Mouse (Mus musculus) gastrocnemius, adult 18-20 months (tissue): ENCODE results near the gene Pde4c. TPM values are rescaled to one million over a fixed set of nuclear protein-coding genes. Genes with fewer than 3 reads are reported as not detected.

Experiments
- DNase-seq: peaks from one replicate; pipeline ENCODE4 v3.0.0; 2021; ENCODE audit warnings: low spot score
- total RNA-seq, 2 experiments: library from RNA; stranded (reverse); gene quantifications; 2 replicates each; pipeline ENCODE4 v1.2.3; 2021

Pde4c gene
- total RNA-seq, 2 experiments from 2014 or later = 1.3 to 1.6 TPM

GRCm38 (mm10) chr8:70720739-70721138 is 2.8 kb upstream of the Pde4c start:
- peak; percentile 85 for DNase-seq

GRCm38 (mm10) chr8:70721601-70722000 is 1.9 kb upstream of the Pde4c start:
- no peak for DNase-seq

GRCm38 (mm10) chr8:70724216-70724615 is 696 bp downstream of the Pde4c start:
- no peak for DNase-seq

GRCm38 (mm10) chr8:70725792-70726447 is 2.4 kb downstream of the Pde4c start:
- DNase-seq = no peak

GRCm38 (mm10) chr8:70726721-70727120 is 3.2 kb downstream of the Pde4c start:
- DNase-seq = no peak

GRCm38 (mm10) chr8:70729808-70730475 is 6.4 kb downstream of the Pde4c start:
- no peak for DNase-seq

- DNase-seq = no peak
Measured at GRCm38 (mm10) chr8:70730956-70731355, 7.4 kb downstream of the Pde4c start.

GRCm38 (mm10) chr8:70737705-70738104 is 14.2 kb downstream of the Pde4c start:
- no peak for DNase-seq

- DNase-seq = no peak
Measured at GRCm38 (mm10) chr8:70738211-70738610, 14.7 kb downstream of the Pde4c start.

- DNase-seq = no peak
Measured at GRCm38 (mm10) chr8:70741661-70742060, 18.1 kb downstream of the Pde4c start.

GRCm38 (mm10) chr8:70742176-70742575 is 18.7 kb downstream of the Pde4c start:
- DNase-seq = no peak

GRCm38 (mm10) chr8:70742981-70743655 is 19.6 kb downstream of the Pde4c start:
- no peak for DNase-seq

- DNase-seq = peak; percentile 84
Measured at GRCm38 (mm10) chr8:70743656-70744590, 20.4 kb downstream of the Pde4c start.

GRCm38 (mm10) chr8:70744806-70745205 is 21.3 kb downstream of the Pde4c start:
- no peak for DNase-seq

GRCm38 (mm10) chr8:70745691-70746220 is 22.2 kb downstream of the Pde4c start:
- DNase-seq = no peak

GRCm38 (mm10) chr8:70746676-70747075 is 23.2 kb downstream of the Pde4c start:
- DNase-seq = no peak

GRCm38 (mm10) chr8:70747211-70747890 is 23.8 kb downstream of the Pde4c start:
- no peak for DNase-seq

- no peak for DNase-seq
Measured at GRCm38 (mm10) chr8:70748246-70749096, 25.0 kb downstream of the Pde4c start.

- no peak for DNase-seq
Measured at GRCm38 (mm10) chr8:70749097-70749674, 25.7 kb downstream of the Pde4c start.
